ENCODE assay signal across 17 mouse cellular contexts in the genomic region with DNA sequence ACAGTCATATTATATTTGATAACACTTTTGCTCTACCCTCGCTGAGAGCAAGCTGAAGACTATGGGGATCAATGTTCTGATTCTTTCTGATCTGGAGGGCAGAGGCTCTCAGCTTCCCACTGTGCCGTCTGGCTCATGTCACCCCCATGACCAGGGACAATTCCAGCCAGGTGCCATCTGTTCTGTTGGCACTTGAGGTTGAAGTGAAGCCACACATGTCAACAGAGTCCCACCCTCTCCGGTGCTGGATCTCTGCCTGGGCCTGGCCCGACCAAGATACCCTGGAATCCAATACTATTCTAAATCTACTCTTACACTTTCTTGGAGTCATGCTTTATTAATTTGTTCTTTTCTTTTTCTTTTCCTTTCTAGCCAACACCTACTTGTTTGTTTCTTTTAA.
DNase-seq lines count a peak whose midpoint lies in the region; ATAC-seq and TF ChIP-seq lines count a peak whose summit lies in the region.
"Had no signal": no experiment of that assay in that cellular context is flagged by ENCODE, and none has a peak within 500 bp of the region (broad histone marks: within the 10 kb centered on the region; RNA-seq: fewer than 3 reads in every experiment).

No protein-coding gene starts in this region.

- TF ChIP-seq CTCF in left cerebral cortex, adult 2 months (IDR thresholded peaks at IDR 0.05): no peak

- H3ac ChIP-seq in myocyte (ENCODE audit: control insufficient read depth, insufficient read length): no peak overlapping the region

- no peak for TF ChIP-seq POLR2A in myocyte (IDR thresholded peaks at IDR 0.05; ENCODE audit: insufficient read length, low read depth)

- H3K9me3 ChIP-seq in forebrain, embryonic 13.5 days (replicated peaks): no peaks in the 10 kb centered on the region
- H3K9me3 ChIP-seq in forebrain, embryonic 11.5 days (ENCODE audit: control insufficient read depth, low read length): no peaks in the 10 kb centered on the region
- no peaks in the 10 kb centered on the region for H3K9me3 ChIP-seq in midbrain, embryonic 13.5 days
- H3K9me3 ChIP-seq: embryonic facial prominence, embryonic 15.5 days; heart, embryonic 13.5 days; limb, embryonic 13.5 days; liver, embryonic 15.5 days had no signal

- no peak overlapping the region for H3K4me2 ChIP-seq in forebrain, embryonic 13.5 days
- no peak overlapping the region for H3K4me2 ChIP-seq in forebrain, embryonic 11.5 days (ENCODE audit: low read depth, low read length, severe bottlenecking)
- H3K4me2 ChIP-seq in myocyte (ENCODE audit: low read depth): no peak overlapping the region
- no peak overlapping the region for H3K4me2 ChIP-seq in midbrain, embryonic 13.5 days (replicated peaks)
- H3K4me2 ChIP-seq: embryonic facial prominence, embryonic 15.5 days; heart, embryonic 13.5 days; limb, embryonic 13.5 days; liver, embryonic 15.5 days had no signal

- H3K4me1 ChIP-seq in forebrain, embryonic 13.5 days: no peaks in the 10 kb centered on the region
- no peaks in the 10 kb centered on the region for H3K4me1 ChIP-seq in forebrain, embryonic 11.5 days (replicated peaks; ENCODE audit: control insufficient read depth, insufficient read depth, low read length)
- H3K4me1 ChIP-seq in midbrain, embryonic 13.5 days (replicated peaks): no peaks in the 10 kb centered on the region
- H3K4me1 ChIP-seq: embryonic facial prominence, embryonic 15.5 days; heart, embryonic 13.5 days; limb, embryonic 13.5 days; liver, embryonic 15.5 days had no signal

- intact Hi-C loops in left cerebral cortex, postnatal 4 days (cut with DNase I): no loop called here
- intact Hi-C loops in left cerebral cortex, adult 2 months (cut with DNase I): no loop called here

- no peak overlapping the region for H3K27ac ChIP-seq in forebrain, embryonic 13.5 days
- H3K27ac ChIP-seq in forebrain, embryonic 11.5 days (ENCODE audit: low read depth, low read length): no peak overlapping the region
- no peak overlapping the region for H3K27ac ChIP-seq in left cerebral cortex, adult 2 months
- no peak overlapping the region for H3K27ac ChIP-seq in midbrain, embryonic 13.5 days
- H3K27ac ChIP-seq: embryonic facial prominence, embryonic 15.5 days; heart, embryonic 13.5 days; limb, embryonic 13.5 days; liver, embryonic 15.5 days had no signal

- 78% methylated on average over 4 of the region's 4 CpGs for WGBS in forebrain, embryonic 13.5 days
- WGBS in forebrain, embryonic 11.5 days: 83% methylated on average over 4 of the region's 4 CpGs
- WGBS in midbrain, embryonic 13.5 days: 92% methylated on average over 4 of the region's 4 CpGs

- DNase-seq in forebrain, embryonic 11.5 days (ENCODE audit: low spot score): no peak
- DNase-seq in left cerebral cortex, postnatal 4 days: peak; percentile 95
- DNase-seq in left cerebral cortex, adult 2 months (ENCODE audit: extremely low spot score in 1 of 2, low spot score in 2 of 2): no peak
- DNase-seq in cerebellum, postnatal 25 days: peak; percentile 98
- no peak for DNase-seq in thymus, postnatal 0 days (ENCODE audit: low spot score)
- DNase-seq: adrenal gland, postnatal 36 days; kidney, adult 8-10 months; right cerebral cortex, postnatal 14 days; thymus, adult 18-20 months had no signal

- H3K79me2 ChIP-seq in myocyte (ENCODE audit: control insufficient read depth, insufficient read depth): no peaks in the 10 kb centered on the region

- H3K9ac ChIP-seq in forebrain, embryonic 13.5 days: no peak overlapping the region
- no peak overlapping the region for H3K9ac ChIP-seq in forebrain, embryonic 11.5 days (ENCODE audit: low read length)
- no peak overlapping the region for H3K9ac ChIP-seq in midbrain, embryonic 13.5 days (replicated peaks)
- H3K9ac ChIP-seq: embryonic facial prominence, embryonic 15.5 days; heart, embryonic 13.5 days; limb, embryonic 13.5 days; liver, embryonic 15.5 days had no signal

- no peaks in the 10 kb centered on the region for H3K27me3 ChIP-seq in forebrain, embryonic 13.5 days
- H3K27me3 ChIP-seq in forebrain, embryonic 11.5 days (ENCODE audit: control insufficient read depth, insufficient read depth, low read length): no peaks in the 10 kb centered on the region
- no peaks in the 10 kb centered on the region for H3K27me3 ChIP-seq in myocyte (ENCODE audit: control insufficient read depth, insufficient read depth, insufficient read length)
- no peaks in the 10 kb centered on the region for H3K27me3 ChIP-seq in midbrain, embryonic 13.5 days
- H3K27me3 ChIP-seq: embryonic facial prominence, embryonic 15.5 days; heart, embryonic 13.5 days; limb, embryonic 13.5 days; liver, embryonic 15.5 days had no signal

- no peak overlapping the region for H3K4me3 ChIP-seq in forebrain, embryonic 13.5 days
- H3K4me3 ChIP-seq in forebrain, embryonic 11.5 days (ENCODE audit: low read depth, low read length): no peak overlapping the region
- H3K4me3 ChIP-seq in left cerebral cortex, adult 2 months: no peak overlapping the region
- no peak overlapping the region for H3K4me3 ChIP-seq in myocyte
- no peak overlapping the region for H3K4me3 ChIP-seq in midbrain, embryonic 13.5 days (replicated peaks)
- H3K4me3 ChIP-seq: embryonic facial prominence, embryonic 15.5 days; heart, embryonic 13.5 days; limb, embryonic 13.5 days; liver, embryonic 15.5 days had no signal

- no peaks in the 10 kb centered on the region for H3K36me3 ChIP-seq in forebrain, embryonic 13.5 days (ENCODE audit: poor library complexity, severe bottlenecking)
- H3K36me3 ChIP-seq in forebrain, embryonic 11.5 days (ENCODE audit: control insufficient read depth, insufficient read depth, low read length): no peaks in the 10 kb centered on the region
- no peaks in the 10 kb centered on the region for H3K36me3 ChIP-seq in myocyte (ENCODE audit: control insufficient read depth, insufficient read depth)
- H3K36me3 ChIP-seq in midbrain, embryonic 13.5 days: no peaks in the 10 kb centered on the region
- H3K36me3 ChIP-seq: embryonic facial prominence, embryonic 15.5 days; heart, embryonic 13.5 days; limb, embryonic 13.5 days; liver, embryonic 15.5 days had no signal

- ATAC-seq in forebrain, embryonic 13.5 days: peak; percentile 21; the same call in 1 of the 2 replicates
- ATAC-seq in forebrain, embryonic 11.5 days (replicated peaks; ENCODE audit: low FRiP score): no peak
- ATAC-seq in midbrain, embryonic 13.5 days: no peak
- ATAC-seq: forebrain, embryonic 14.5 days had no signal

TF ChIP-seq in myocyte, 11 proteins besides CTCF, POLR2A, EP300 and RAD21:
- peak in 2 of 3 experiments; percentile 20 to 83 for TF ChIP-seq MYOD1 (IDR thresholded peaks at IDR 0.05; ENCODE audit: control insufficient read depth in 1 of 3, insufficient read length in 2 of 3, low read depth in 2 of 3)
- TF ChIP-seq MYOG (IDR thresholded peaks at IDR 0.05; ENCODE audit: control insufficient read depth in 1 of 3, insufficient read depth in 1 of 3, insufficient read length in 2 of 3, low read depth in 2 of 3): peak in 1 of 3 experiments; percentile 60
- no peak for TF ChIP-seq USF1 (IDR thresholded peaks at IDR 0.05; ENCODE audit: low read depth)

Comparison
In these comparisons a context has a peak if more than half of its experiments do, and no peak if none do; other contexts are left out.
1. DNase-seq: peak in left cerebral cortex, postnatal 4 days (single experiment) and cerebellum, postnatal 25 days (2 of 2); none in forebrain, embryonic 11.5 days (single experiment), left cerebral cortex, adult 2 months (0 of 2) and thymus, postnatal 0 days (single experiment).